Mouse (Mus musculus) CD4-positive, CD25-positive, alpha-beta regulatory T cell, adult 4 months (primary cell): ENCODE measurements around the gene Gm5475. TPM values are rescaled to one million over a fixed set of nuclear protein-coding genes. Genes with fewer than 3 reads are reported as not detected.
A peak's percentile ranks its signal among the peaks of the same experiment; 100 is the strongest.
"Not testable (repeated sequence)": the region's sequence is repeated elsewhere in the genome, so short reads cannot be mapped to it uniquely, and the experiment has no call there.

Experiments
- ATAC-seq: one replicate; pipeline ENCODE4 v1.8.0; 2017
- polyA plus RNA-seq, 2 experiments: library from polyadenylated mRNA; unstranded; fragments of 100-300 nt; shearing (Covaris generic); gene quantifications; one replicate each; pipeline ENCODE4 v1.2.1; 2017

Gene Gm5475
- not detected for polyA plus RNA-seq

GRCm38 (mm10) chr15:100421758-100422197 is at the start of gene Gm5475:
Gene Gm5475 (plus strand): TSS chr15:100422147.
- not testable (repeated sequence) for ATAC-seq

- no peak for ATAC-seq
These were observed 46.9 kb upstream of the Gm5475 start for GRCm38 (mm10) chr15:100375066-100375465.

GRCm38 (mm10) chr15:100377847-100378505 is 44.0 kb upstream of the Gm5475 start:
- ATAC-seq = not testable (repeated sequence)

GRCm38 (mm10) chr15:100379658-100380057 is 42.3 kb upstream of the Gm5475 start:
- ATAC-seq = no peak

GRCm38 (mm10) chr15:100380104-100380503 is 41.8 kb upstream of the Gm5475 start:
- no peak for ATAC-seq

GRCm38 (mm10) chr15:100385705-100386104 is 36.2 kb upstream of the Gm5475 start:
- ATAC-seq = no peak

GRCm38 (mm10) chr15:100387544-100388223 is 34.3 kb upstream of the Gm5475 start:
- ATAC-seq = no peak

GRCm38 (mm10) chr15:100388224-100388835 is 33.6 kb upstream of the Gm5475 start:
- ATAC-seq = no peak

GRCm38 (mm10) chr15:100388886-100389285 is 33.1 kb upstream of the Gm5475 start:
- ATAC-seq = no peak

GRCm38 (mm10) chr15:100391066-100391465 is 30.9 kb upstream of the Gm5475 start:
- ATAC-seq = no peak

GRCm38 (mm10) chr15:100391599-100391998 is 30.3 kb upstream of the Gm5475 start:
- no peak for ATAC-seq

GRCm38 (mm10) chr15:100393016-100393415 is 28.9 kb upstream of the Gm5475 start:
- no peak for ATAC-seq

- no peak for ATAC-seq
These were observed 26.4 kb upstream of the Gm5475 start for GRCm38 (mm10) chr15:100395561-100395960.

- no peak for ATAC-seq
These were observed 21.2 kb upstream of the Gm5475 start for GRCm38 (mm10) chr15:100400592-100401250.

GRCm38 (mm10) chr15:100401811-100402210 is 20.1 kb upstream of the Gm5475 start:
- no peak for ATAC-seq

- ATAC-seq = no peak
These were observed 19.6 kb upstream of the Gm5475 start for GRCm38 (mm10) chr15:100402347-100402746.

GRCm38 (mm10) chr15:100402798-100403197 is 19.1 kb upstream of the Gm5475 start:
- ATAC-seq = no peak

GRCm38 (mm10) chr15:100403318-100404000 is 18.5 kb upstream of the Gm5475 start:
- no peak for ATAC-seq

GRCm38 (mm10) chr15:100406088-100406487 is 15.9 kb upstream of the Gm5475 start:
- peak; percentile 58 for ATAC-seq

GRCm38 (mm10) chr15:100410918-100411672 is 10.9 kb upstream of the Gm5475 start:
- ATAC-seq = no peak

GRCm38 (mm10) chr15:100411731-100412130 is 10.2 kb upstream of the Gm5475 start:
- no peak for ATAC-seq

- no peak for ATAC-seq
These were observed 8.6 kb upstream of the Gm5475 start for GRCm38 (mm10) chr15:100413306-100413705.
